Mouse (Mus musculus) embryo, embryonic 11.5 days (tissue): ENCODE data around the gene Acadm.

ENCODE experiments used
- DNase-seq: peaks from one replicate; pipeline ENCODE4 v3.0.0-alpha.2; 2012; ENCODE audit warnings: low read depth, low spot score

The Acadm gene

DNA sequence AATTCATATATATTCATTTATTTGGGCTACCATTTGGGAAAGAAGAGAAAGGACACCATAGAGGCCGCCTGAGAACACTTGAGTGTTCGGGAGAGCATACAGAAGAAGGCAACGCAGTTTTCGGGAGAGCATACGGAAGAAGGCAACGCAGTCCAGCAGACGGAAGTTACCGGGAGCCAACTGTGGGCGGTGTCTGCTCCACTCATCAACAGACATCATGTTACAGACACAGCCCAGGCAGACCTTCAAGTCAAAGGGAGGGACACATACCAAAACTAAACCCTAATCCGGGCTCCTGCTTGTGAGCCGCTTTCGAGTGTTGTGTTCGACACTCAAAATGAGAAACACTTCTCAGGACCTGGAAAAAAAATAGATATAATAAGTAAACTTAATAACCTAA, 2.8 kb downstream of the Acadm start:
- DNase-seq: no peak

DNA sequence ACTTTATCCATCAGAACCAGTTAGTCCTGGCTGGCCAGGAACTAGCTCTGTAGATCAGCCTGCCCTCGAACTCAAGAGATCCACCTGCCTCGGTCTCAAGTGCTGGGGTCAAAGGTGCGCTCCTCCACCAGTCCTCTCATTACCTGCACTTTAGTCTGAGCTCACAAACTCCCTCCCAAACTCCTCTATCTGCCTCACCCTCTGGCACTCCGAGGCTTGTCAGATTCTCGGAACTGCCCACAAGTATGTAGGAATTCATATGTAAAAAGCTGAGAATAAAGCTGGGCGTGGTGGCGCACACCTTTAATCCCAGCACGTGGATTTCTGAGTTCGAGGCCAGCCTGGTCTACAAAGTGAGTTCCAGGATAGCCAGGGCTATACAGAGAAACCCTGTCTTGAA, 3.9 kb downstream of the Acadm start:
- no peak for DNase-seq

DNA sequence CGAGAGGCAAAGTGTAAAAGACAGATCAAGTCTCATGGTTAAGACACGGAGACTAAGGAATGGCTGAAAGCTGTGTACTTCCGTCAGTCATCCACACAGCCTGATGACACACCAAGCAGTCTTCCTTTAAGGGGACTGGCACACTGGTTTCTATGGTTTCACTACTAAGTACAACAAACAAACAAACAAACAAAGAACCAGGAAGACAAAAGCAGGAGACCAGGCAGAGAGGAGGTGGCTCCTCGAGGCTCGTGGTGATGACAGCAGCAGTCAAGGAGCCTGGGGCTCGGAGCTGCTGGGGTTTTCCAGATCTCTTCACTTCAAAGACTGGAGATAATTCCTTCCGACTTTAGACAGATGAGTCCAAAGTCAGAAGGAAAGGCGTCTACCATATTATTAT, 4.4 kb downstream of the Acadm start:
- DNase-seq: no peak

DNA sequence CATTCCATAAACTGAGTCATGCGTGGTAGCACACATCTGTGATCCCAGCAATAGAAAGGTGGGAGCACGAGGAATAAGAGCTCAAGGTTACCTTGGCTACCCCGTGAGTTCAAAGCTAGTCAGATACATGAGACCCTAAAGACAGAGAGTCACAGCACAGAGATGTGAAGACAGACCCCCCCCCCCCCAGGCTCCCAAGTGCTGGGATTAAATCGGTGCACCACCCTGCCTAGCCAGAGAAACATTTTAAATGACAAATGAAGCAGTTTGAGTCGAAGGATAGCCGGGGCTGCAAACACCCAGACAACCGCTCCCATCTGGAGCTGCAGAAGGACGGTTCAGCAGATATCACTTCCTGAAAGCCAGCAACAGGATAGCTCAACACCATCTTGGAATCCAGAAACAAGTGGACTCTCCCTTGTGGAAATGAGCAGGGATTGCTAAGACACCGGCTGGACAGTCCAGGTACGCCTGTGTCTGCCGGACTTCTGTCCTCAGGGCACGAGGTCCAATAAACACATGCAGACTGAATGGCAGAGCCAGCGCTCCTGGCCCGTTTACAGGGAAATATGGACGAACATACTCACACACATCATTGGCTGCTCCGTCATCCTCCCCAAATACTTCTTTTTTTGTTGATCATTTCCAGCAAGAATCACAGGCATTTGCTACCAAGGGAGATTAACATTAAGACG, 7.2 kb downstream of the Acadm start:
- DNase-seq: no peak

DNA sequence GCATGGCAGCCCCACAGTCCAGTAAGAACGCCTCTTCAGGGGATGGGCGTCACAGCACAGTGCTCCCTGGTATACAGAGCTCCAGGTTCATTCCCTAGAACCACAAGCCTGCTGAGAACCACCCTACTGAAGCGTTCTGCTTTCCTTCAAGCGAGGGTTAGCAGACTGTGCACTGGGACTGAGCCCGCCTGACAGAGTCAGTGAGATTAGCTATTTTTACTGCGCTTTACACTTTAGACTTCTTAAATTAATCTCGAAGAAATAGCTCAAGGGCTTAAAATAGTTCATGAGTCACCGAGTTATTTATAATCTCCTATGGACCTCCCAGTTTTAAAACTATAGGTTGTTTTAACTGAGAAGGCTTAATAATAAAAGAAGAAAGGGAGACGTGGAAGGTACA, 8.6 kb downstream of the Acadm start:
- no peak for DNase-seq

DNA sequence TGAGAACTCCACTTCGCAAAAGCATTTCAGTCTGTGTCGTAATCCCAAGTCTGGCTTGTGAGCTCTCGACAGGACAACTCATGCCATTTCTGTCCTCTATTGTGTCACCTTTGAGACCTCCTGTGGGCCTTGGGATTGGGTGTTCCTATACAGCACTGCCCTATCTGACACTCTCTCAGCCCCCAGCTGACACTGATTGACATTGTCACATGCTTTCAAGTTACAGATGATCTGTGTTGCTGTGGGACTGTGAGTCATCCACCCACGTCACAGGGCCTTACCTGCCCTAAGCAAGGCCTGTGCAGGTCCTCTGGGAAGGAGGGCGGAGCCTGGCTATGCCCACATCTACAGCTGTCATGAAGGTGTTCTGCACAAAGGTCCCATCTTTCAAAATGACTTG, 12.0 kb downstream of the Acadm start:
- no peak for DNase-seq

DNA sequence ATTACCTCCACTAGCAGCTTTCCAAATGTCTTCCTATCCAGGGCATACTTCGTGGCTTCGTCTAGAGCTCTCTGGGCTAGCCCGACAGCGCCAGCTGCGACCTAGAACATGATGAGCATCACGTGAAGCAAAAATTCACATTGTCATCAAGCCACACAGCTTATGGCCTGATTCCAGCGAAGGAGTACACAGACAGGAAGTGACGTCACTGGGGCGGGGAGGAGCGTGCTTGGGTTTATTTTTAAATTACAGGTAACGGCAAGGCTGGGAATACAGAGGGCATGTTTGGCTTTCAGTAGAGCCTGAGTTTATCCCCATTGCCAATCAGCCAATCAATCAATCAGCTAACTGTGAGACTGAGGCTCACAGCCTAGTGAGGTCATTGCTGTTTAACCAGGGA, 14.9 kb downstream of the Acadm start:
- DNase-seq: no peak

DNA sequence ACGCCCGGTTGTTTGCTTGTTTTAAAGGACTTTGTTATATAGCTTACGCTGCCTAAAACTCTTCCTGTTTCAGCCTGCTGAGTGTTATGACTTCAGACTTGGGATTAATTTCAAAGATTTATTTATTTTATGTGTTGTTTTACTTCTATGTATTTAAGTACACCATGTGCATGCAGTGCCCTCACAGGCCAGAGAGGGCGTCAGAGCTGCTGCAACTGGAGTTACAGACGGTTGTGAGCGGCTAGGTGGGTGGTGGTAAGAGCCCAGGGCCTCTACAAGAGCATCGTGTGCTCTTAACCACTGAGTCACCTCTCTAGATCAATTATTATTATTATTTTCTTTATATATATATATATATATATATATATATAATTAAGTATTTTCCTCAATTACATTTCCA, 18.1 kb downstream of the Acadm start:
- DNase-seq: no peak

DNA sequence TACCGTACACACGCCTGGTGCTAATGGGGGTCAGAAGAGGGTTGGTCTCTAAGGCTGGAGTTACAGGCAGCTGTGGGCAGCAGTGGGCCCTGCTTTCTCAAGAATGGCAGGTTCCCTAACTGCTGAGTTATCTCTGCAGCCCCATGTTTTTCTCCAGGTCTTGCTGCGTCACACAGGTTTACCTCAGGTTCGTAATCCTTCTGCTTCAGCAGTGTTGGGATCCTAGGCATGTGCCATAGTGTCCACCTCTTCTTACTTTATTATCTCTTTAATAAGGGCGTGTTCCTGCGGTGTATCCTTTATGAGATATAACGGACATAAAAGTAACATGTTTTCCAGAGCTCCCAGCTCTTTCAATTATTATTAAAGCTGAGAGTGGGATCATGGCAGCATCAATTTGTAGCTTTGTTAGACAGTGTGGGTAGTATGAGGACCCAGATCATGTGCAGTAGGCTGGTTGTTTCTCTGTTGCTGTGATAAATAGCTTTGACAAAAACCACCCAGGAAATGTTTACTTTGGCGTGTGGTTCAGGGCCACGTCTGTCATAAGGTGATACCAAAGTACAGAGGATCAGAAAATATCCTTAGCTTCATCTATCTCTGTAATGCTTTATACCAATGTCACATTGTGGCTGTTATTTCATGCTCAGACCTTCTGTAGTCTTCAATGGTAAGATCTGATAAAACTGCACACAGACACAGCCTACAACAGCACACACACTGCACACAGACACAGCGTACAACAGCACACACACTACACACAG, 23.1 kb downstream of the Acadm start:
- no peak for DNase-seq

DNA sequence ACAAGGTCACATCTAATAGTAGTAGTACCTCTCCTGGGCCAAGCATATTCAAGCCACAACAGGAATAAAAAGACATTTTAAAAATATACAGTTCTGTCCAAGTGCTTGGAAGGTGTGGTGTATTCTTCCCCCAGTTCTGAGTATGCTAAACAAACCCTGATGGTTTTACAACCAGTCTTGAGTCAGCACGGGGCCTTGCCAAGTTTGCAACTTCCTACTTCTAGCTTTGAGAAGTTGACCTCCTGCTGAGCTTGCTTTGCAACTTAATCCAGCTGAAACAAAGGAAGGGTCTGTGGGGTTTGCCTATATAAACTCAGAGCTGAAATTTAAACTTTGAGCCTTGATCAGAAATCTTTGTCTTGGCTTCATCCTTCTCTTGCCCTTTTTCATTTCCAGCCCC, 27.2 kb downstream of the Acadm start:
- DNase-seq: no peak

DNA sequence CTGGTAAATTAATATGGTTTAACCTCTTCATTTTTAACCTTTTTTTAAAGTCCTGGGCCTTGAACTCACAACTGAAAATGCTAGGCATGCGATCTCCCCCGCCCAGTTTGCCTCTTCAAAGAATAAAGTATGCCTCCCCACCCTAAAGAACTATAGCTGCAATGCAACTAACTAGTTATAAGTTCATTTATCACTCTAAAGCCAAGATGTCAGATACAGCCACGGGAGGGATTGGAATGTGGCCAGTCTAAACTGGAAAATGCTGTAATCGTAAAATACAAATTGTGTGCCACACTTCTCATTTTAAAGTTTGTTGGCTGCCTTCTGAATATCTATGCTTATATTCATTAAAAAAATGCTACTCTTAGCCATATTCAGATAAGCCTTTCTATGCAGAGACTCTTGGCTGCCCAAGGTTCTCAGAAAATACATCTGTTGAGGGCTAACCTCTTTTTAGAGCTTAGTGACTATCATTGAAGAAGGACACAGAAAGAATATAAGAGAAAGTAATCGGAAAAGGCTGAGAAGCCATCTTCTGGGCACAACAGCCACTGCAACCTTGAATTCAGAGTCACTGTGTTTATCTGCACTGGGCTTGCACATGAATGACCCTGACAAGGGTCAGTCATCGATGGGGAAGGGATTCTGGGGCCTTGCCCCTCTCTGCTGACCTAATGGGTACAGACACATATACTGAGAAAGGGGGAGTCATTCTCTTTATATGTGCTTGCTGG, 30.8 kb downstream of the Acadm start:
- DNase-seq: no peak

DNA sequence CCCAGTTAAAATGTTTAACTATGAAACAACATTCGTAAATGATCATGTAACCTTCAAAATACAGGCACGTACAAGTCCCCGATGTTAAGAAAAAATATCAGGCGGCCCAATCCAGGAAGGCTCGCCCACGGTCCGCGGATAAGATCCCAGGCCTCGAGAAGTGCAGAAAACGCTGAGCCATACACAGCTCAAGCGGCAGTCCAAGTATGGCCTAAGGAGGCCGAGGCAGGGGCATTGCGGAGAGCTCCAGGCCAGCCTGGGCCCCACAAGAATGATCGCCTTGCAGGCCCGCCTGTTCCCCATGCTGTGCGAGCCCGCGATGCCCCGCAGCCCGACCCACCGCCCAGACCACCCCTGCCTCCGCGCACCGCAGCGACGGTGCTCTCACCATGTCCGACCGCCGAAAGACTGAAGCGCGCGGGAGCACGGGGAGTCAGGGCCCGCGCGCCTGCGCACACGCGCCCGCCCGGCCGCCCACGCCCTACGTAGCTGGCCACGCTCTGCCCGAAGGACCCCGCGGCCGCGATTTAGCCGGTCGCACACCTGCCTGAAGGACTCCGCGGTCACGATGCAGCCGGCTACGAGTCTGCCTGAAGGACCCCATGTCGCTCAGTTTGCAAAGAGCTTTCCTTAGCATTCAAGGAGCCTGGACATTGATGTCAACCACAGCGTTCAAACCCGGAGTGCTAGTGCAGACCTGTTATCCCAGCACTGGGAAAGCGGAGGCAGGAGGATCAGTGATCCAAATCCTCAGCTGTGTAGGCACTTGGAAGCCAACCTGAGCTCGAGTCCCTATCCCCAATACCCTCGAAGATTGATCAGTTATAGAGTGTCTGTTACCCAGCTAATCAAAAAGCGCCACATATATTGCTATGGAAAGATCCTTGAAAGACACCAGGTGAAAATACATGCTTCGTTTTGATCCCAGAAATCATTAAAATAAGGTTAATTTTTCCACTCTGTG, 31.6 kb downstream of the Acadm start, which contains the start of gene Rabggtb:
TSS of gene Rabggtb (minus strand) at position 464 of the 964 bp plus-strand sequence.
- peak; percentile 92 for DNase-seq

DNA sequence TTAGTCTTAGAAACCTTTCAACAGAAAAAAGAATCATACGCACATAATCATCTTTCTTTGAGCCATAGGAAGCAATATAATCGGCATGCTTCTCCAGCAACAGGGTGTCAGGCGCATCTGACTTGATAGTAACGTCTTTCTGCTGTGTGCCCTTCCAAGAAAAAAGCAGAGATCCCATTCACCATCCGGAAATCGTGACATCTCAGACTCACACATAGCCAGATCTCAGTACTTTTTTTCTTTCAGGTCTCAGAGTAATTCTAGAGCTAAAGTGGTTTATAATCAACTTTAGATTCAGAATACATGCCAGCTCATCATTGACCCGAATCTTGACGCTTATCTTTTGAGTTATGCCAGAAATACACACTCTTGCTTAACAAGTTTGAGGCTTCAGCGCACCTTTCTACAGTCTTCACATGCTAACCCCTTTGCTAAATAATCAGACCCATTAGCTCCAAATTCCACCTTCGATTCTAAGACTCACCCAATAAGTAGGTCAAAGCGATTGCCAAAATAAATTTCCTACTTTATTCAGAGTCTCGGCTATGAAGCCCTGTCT, 32.5 kb downstream of the Acadm start:
- no peak for DNase-seq

DNA sequence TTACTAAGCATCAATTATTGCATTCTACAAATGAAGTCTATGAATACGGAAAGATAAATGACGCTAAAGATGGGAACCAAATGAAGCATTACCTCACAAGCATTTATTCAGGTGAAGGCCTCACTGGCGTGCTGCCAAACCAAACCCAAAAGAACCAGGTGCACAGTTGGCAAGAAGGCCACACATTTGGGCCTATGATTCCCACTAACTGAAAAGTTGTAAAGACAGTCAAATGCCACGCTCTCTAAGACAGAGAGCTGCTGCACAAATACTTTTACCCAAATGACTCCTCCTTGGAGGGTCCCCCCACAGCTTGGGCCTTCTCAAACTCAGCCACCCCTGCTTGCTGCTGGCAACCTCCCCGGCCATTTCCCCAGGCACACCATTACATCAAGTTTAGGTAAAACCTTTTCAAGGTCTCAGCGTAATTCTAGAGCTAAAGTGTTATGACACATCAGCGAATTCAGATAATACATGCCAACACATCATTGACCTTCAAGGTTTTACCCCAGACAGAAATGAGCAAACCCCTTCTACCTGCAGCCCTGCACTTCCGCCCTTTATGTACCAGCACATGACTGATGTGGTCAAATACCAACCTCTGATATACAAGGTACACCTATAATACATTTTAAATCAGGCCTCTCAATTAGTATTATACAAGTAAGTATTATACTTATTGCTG, 33.1 kb downstream of the Acadm start:
- DNase-seq: no peak

DNA sequence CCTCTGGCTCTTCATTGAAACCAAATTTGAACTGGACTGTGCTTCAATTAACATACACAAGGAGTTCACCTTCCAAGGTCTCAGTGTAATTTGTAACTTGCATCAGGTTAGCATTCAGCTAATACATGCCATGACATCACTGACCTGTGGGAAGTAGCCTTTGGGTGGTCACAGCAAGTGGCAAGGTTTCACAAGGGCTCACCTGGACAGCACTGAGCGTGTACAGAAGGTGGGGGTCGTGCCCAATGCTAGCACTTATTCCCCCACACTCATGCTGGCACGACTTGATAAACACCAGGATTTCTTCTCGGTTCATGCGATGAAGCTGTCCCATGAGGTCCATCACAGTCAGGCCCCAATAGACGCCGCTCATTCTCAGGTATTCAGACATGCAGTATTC, 33.9 kb downstream of the Acadm start:
- DNase-seq: no peak

DNA sequence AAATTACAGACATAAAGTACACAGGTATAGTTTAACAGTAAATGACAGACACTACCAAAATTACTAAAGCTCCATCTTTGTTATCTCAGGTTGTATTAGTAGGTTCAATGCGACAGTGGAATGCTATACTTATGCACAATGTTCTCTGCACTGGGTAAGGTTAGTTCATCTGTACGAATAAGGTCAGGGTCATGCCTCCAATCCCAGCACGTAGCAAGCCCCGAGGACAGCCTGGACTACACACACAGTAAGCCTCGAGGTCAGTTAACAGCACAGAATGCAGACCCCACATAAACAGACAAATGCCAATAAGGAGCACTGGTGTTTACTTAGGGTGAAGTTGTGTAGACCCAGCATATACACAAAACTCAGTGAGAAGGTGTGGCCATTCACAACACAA, 35.5 kb downstream of the Acadm start:
- no peak for DNase-seq

DNA sequence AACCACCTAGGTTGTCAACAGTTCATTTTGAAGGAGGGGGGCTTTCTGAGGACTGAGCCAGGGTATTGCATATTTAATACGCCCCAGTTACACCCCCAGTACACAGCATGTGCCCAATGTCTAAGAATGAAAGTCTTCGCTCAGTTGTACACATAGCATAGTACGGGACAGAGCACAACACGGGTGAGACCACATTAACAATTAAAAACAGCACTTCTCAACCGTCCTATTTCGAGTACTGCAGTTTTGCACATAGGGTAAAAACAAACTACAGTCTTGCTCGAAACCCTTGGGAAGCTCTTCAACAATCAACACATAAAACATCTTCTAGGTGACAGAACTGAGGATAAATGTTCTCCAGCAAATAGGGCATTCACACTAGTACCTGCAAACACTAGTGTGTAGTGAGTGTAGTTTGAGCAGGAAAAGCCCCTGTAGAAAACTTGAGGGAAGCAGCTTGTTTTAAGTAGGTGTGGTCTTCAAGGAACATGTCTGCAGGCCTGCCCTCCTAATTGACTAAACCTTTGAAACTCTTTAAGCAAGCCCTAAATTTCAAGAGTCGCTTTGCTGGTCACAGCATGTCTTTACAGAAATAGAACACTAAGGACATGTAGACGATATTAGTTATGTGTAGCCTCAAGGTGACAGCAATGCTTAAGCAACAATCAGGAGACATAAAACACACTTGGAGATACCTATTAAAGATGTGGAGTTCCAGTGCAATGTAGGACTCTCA, 38.1 kb downstream of the Acadm start, which contains the start of gene Msh4:
TSS of gene Msh4 (minus strand) at position 3 of the 736 bp plus-strand sequence.
- no peak for DNase-seq

DNA sequence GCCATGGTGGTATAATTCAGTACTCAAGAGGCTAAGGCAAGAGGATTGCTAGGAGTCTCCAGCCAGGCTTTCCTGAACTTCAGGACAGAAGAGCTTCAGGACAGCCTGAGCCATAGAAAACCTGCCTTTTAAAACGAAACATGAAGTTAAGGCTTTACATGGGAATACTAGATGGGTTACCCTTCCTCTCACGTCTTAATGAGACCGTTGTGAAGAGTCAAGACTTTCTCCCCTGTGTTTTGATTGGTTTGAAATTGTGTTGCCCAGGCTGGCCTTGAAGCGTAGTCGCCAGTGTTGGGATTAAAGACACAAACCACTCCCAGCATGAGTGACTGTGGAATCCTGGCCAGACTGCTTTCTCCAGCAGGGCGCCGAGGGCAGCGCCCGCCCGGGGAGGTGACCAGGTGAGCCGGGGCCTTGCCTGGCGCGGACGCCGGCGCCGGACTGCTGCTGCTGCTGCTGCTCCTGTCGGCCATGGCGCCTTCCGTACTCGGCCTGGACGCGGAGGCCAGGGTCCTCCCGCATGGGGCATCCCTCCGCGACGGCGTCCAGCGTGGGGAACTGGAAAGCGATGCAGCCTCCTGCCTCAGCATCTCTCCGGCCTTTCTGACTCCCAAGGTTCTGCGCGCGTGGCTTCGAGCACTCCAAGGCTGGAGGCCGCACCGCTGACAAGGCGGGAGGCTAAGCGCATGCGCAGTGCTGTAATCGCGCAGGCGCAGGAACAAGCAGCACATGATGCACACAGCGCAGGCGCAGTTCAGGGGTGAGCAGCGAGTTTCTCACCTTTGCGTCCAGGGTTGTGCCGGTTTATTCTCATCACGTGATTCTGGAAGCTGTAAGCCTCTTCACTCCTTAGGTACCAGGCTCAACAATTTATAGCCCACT, 38.9 kb downstream of the Acadm start:
- DNase-seq: no peak

DNA sequence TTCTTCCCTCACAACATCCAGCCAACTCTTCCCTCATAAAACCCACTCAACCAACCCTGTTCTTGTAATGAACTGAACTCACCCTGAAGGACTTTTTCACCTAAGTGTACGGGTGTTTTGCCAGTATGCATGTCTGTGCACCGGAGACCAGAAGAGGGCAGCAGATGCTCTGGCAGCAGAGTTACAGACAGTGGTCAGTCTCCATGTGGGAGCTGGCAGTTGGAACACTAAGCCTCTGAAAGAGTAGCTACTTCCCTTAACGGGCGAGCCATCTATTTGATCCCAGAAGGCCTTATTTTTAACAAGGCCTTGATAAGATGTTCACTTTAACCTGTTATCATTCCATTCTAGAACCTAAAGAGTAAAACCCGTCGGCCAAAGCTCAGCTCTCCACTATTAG, 39.8 kb downstream of the Acadm start:
- no peak for DNase-seq
